Mouse (Mus musculus): ENCODE measurements around the gene Dcps.

GRCm38 (mm10) chr9:35118563-35118962 is 57.3 kb downstream of the Dcps start:
- TF ChIP-seq CTCF (IDR thresholded peaks at IDR 0.05; ENCODE audit: low read depth, low read length): no peak
- TF ChIP-seq GATA1 (IDR thresholded peaks at IDR 0.05; ENCODE audit: borderline replicate concordance, low read length): no peak
- no peak for TF ChIP-seq TAL1 (conservative IDR thresholded peaks at IDR 0.05; ENCODE audit: low read depth, low read length)
- TF ChIP-seq GATA2 (IDR thresholded peaks at IDR 0.05; ENCODE audit: borderline replicate concordance, low read depth, low read length): no peak

Data from G1E (cell line).